Mouse (Mus musculus) embryonic facial prominence, embryonic 13.5 days (tissue): Measurements from ENCODE around the gene Ptprt. TPM values are rescaled to one million over a fixed set of nuclear protein-coding genes. Genes with fewer than 3 reads are reported as not detected.
"Not testable (repeated sequence)": the region's sequence is repeated elsewhere in the genome, so short reads cannot be mapped to it uniquely, and the experiment has no call there.

Experiments used
- ATAC-seq: fragments of 200-750 bp; cut with Nextera tagmentation; 2 replicates; pipeline ENCODE4 v1.8.0; 2017; ENCODE audit warnings: low read depth; ENCODE audit not compliant: insufficient number of reproducible peaks, insufficient read depth, low FRiP score, low TSS enrichment
- H3K27ac ChIP-seq: fragments of 300-500 bp; sonication (generic); 2 replicates; pipeline ENCODE4 v1.5.1; 2015; ENCODE audit warnings: moderate library complexity, mild to moderate bottlenecking, inconsistent platforms
- H3K27me3 ChIP-seq: fragments of 300-500 bp; sonication (generic); 2 replicates; pipeline ENCODE4 v1.6.1; 2015; ENCODE audit warnings: mild to moderate bottlenecking, inconsistent platforms
- H3K36me3 ChIP-seq: fragments of 300-500 bp; sonication (generic); 2 replicates; pipeline ENCODE4 v1.6.1; 2015; ENCODE audit warnings: mild to moderate bottlenecking, inconsistent platforms
- H3K4me1 ChIP-seq: fragments of 300-500 bp; sonication (generic); 2 replicates; pipeline ENCODE4 v1.6.1; 2015; ENCODE audit warnings: inconsistent platforms
- H3K4me2 ChIP-seq: fragments of 300-500 bp; sonication (generic); 2 replicates; pipeline ENCODE4 v1.6.1; 2015; ENCODE audit warnings: moderate library complexity, mild to moderate bottlenecking, inconsistent platforms
- H3K4me3 ChIP-seq: fragments of 300-500 bp; sonication (generic); 2 replicates; pipeline ENCODE4 v1.5.1; 2015; ENCODE audit warnings: mild to moderate bottlenecking, inconsistent platforms
- H3K9ac ChIP-seq: fragments of 300-500 bp; sonication (generic); 2 replicates; pipeline ENCODE4 v1.6.1; 2015; ENCODE audit warnings: mild to moderate bottlenecking, inconsistent platforms
- H3K9me3 ChIP-seq: fragments of 300-500 bp; sonication (generic); 2 replicates; pipeline ENCODE4 v1.6.1; 2016; ENCODE audit warnings: inconsistent platforms
- WGBS: fragments of 180-500 bp; shearing (Covaris S2); methylation state at CpG from one replicate; pipeline ENCODE4 v1.1.7; 2015; ENCODE audit warnings: mixed read lengths; 5-methylcytosine and 5-hydroxymethylcytosine counted together
- polyA plus RNA-seq: library from polyadenylated mRNA; unstranded; fragments of >200 nt; fragmentation: Nextera tagmentation; extraction: Ambion mirVana; gene quantifications from 2 replicates; pipeline ENCODE4 v1.2.1, GENCODE M21; 2015

Gene Ptprt
- polyA plus RNA-seq, 1 experiment from 2014 or later = 0.93 TPM

DNA sequence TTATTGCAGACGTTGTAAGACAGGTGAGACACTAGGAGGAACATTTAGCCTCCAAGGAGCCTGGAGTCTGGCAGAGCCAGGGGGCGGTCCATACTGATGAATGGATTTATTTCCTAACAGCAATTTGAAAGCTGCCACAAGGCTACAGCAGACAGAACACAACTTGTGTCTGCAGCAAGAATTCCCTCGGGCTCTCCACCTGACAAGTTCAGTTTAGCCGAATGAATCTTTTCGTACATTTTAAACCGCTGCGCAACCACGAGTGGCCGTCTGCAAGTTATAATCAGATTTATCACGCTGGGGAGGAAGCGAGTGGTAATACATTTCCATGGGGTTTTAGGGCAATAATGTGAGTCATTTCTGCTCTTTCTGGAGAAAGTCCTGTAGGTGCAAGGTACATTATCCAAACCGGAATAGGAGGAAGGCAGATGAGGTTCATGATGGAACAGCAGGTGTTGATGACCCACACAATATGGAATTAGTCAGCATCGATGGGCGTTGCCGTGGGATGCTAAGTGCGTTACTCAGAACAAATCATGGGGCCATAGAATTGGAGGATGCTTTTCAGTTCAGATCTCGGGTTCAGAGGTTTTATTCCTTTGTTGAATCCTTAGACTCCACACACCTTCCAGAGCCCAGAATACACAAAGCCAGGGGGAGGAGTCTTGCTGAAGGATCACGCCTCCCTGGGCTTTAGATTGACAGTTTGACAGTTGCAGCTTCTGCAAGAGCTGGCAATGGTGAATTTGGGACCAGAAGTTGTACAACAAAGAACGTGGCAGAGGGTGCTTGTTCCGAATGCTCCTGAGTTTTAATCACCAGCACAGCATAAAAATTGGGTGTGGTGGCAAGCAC lies 478.1 kb downstream of the Ptprt start:
- Histone ChIP-seq H3K36me3 (no peaks in the 10 kb centered on the region), H3K9me3 (no peaks in the 10 kb centered on the region), H3K4me3 (no peak overlapping the region), H3K9ac (no peak overlapping the region), H3K27ac (no peak overlapping the region), H3K4me1 (no peaks in the 10 kb centered on the region), H3K4me2 (no peak overlapping the region), H3K27me3 (no peaks in the 10 kb centered on the region)
- WGBS = 65% methylated on average over 20 of the region's 20 CpGs
- ATAC-seq = no peak

DNA sequence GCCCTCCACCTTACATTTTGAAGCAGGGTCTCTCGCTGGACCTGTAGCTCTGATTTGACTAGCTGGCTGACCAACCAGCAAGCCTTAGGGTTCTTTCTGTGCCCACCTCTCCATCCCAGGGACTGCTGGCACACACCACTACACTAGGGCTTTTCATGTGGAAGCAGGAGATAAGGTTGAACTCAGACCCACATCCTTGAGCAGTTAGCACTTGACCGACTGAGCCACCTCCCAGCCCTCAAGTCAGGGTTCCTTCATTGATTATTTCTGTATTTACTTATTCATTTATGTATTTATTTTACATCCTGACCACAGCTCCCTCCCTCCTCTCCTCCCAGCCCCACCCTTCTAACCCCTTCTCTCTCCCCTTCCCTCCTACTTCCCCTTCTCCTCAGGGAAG lies 479.1 kb downstream of the Ptprt start:
- Histone ChIP-seq H3K4me1 (no peaks in the 10 kb centered on the region), H3K4me3 (no peak overlapping the region), H3K27me3 (no peaks in the 10 kb centered on the region), H3K4me2 (no peak overlapping the region), H3K9me3 (no peaks in the 10 kb centered on the region), H3K27ac (no peak overlapping the region), H3K36me3 (no peaks in the 10 kb centered on the region), H3K9ac (no peak overlapping the region)
- ATAC-seq = no peak
- WGBS = 87% methylated on average over 2 of the region's 2 CpGs

DNA sequence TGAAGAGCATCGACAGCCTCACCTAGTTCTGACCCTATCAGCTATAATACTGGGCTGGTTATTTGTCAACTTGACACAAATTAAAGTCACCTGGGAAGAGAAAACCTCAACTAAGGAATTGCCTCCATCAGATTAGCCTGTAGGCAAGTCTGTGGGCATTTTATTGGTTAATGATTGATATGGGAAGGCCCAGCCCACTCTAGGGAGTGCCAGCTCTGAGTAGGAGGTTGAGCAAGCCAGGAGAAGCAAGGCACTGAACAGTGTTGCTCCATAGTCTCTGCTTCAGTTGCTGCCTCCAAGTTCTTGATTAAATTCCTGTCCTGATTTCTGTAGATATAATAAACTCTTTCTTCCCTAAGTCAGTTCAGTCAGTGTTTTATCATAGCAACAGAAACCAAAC lies 488.4 kb downstream of the Ptprt start:
- Histone ChIP-seq H3K9ac (no peak overlapping the region), H3K9me3 (no peaks in the 10 kb centered on the region), H3K27ac (no peak overlapping the region), H3K4me3 (no peak overlapping the region), H3K4me1 (no peaks in the 10 kb centered on the region), H3K4me2 (no peak overlapping the region), H3K36me3 (no peaks in the 10 kb centered on the region), H3K27me3 (no peaks in the 10 kb centered on the region)
- ATAC-seq = no peak
- 61% methylated on average over 1 of the region's 1 CpGs for WGBS

DNA sequence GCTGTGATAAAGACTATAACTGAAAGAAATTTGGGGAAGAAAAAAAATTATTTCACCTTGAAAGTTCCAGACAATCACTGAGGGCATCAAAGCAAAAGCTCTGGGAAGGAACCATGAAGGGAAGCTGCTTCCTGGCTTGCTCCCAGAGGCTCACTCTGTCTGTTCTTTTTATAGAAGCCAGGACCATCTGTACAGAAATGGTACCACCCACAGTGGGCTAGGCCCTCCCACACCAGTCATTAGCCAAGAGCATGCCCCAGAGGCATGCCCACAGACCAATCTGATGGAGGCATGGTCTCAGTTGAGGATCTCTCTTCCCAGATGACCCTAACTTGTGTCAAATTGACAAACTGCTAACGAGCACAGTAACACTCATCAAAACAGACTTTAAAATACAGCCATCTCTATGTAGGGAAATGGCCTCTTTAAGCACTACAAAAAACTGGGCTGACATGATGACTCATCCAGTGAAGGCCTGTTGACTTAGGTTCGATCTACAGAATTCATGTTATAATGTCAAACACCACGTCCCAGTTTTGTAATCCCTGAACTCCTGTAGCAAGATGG lies 519.0 kb downstream of the Ptprt start:
- Histone ChIP-seq H3K27ac (no peak overlapping the region), H3K9ac (no peak overlapping the region), H3K4me1 (no peaks in the 10 kb centered on the region), H3K9me3 (no peaks in the 10 kb centered on the region), H3K27me3 (no peaks in the 10 kb centered on the region), H3K36me3 (no peaks in the 10 kb centered on the region), H3K4me2 (no peak overlapping the region), H3K4me3 (no peak overlapping the region)
- no peak for ATAC-seq
- WGBS = 87% methylated on average over 3 of the region's 3 CpGs

DNA sequence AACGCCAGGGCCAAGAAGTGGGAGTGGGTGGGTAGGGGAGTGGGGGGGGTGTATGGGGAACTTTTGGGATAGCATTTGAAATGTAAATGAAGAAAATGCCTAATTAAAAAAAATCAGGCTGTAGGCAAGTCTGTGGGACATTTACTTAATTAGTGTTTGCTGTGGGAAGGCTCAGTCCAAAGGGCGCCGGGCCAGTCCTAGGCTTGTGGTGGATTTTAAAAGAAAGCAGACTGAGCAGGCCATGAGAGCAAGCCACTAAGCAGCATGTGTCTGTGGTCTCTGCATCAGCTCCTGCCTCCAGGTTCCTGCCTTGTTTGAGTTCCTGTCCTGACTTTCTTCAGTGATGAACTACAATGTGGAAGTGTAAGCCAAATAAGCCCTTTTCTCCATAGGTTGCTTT lies 524.8 kb downstream of the Ptprt start:
- H3K9ac ChIP-seq, H3K36me3 ChIP-seq, H3K4me2 ChIP-seq, H3K4me3 ChIP-seq, ATAC-seq, H3K27ac ChIP-seq, H3K9me3 ChIP-seq, H3K4me1 ChIP-seq, H3K27me3 ChIP-seq: not testable (repeated sequence)
- 88% methylated on average over 3 of the region's 3 CpGs for WGBS

DNA sequence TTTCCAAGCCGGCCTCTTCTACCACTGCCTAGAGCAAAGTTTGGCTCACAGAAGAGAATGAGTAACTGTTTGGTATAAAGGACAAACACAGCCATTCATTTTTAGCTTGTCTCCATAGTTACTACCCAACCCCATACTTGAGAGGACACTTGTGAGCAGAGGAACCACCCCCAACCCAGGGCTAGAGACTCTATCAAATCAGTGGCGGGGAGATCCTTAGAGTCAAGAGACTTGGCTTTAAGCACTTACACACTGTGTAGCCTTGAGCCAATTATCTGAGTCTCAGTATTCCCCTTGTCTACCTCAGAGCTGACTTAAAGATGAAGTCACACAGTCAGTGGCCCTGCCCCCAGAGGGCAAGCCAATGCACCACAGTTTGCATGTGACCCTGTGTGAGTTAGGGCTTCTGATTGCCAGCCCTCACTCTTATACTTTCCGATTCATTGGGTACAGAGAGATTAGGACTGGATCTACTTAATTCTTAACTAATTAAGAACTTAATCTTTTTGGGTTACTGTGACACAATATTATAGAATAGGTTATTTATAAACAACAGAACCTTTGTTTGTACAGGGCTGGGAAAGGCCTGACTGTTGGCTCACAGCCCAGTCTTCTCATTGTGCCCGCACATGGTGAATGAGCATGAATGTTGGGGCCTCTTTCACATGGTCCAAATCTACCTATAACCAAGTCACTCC lies 529.2 kb downstream of the Ptprt start:
- Histone ChIP-seq H3K9me3 (no peaks in the 10 kb centered on the region), H3K9ac (no peak overlapping the region), H3K36me3 (no peaks in the 10 kb centered on the region), H3K27ac (no peak overlapping the region), H3K4me1 (no peaks in the 10 kb centered on the region), H3K4me2 (no peak overlapping the region), H3K4me3 (no peak overlapping the region), H3K27me3 (no peaks in the 10 kb centered on the region)
- ATAC-seq = peak; percentile 62; the same call in 1 of the 2 replicates
- WGBS = 54% methylated on average over 4 of the region's 4 CpGs

DNA sequence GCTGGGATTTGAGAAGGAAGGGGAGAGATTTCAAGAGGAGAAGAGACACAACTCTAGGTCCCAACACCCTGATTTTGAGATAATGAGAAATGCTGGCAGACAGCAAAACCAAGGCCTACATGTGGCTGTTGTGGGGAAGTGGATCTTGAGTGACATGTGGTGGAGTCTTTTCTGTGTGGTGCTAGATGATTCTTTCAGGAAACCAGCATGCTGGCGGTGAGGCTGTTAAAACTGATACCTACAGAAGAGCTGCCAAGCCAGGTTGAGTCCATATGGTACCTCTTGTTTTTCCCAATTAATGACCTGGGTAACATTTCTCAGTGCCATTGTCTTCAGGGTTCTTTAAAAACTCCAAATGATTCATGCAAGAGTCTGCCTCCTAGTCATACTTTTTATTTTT lies 531.1 kb downstream of the Ptprt start:
- H3K4me2 ChIP-seq = no peak overlapping the region
- H3K27me3 ChIP-seq = no peaks in the 10 kb centered on the region
- no peaks in the 10 kb centered on the region for H3K9me3 ChIP-seq
- H3K4me1 ChIP-seq = no peaks in the 10 kb centered on the region
- no peak for ATAC-seq
- no peak overlapping the region for H3K4me3 ChIP-seq
- H3K27ac ChIP-seq = no peak overlapping the region
- 93% methylated on average over 1 of the region's 1 CpGs for WGBS
- H3K36me3 ChIP-seq = no peaks in the 10 kb centered on the region
- no peak overlapping the region for H3K9ac ChIP-seq

DNA sequence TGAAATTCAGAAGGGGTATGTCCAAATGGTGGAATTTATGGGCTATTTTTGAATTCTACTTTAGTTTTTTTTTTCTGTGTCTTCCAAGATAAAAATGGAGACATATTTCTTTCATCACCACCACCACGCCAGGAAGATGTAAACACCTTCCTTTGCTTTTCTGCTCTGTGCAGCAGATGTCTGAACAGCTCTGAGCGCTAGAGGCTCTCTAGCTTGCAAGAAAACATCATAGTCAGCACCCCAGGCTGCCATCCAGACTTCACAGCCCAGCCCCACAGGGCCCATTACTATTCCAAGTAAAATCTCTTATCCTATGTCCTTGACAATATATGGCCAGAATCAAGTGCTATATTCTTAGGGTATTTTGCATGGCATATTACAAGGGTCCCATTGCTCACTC lies 542.9 kb downstream of the Ptprt start:
- 63% methylated on average over 2 of the region's 2 CpGs for WGBS
- H3K9me3 ChIP-seq = no peaks in the 10 kb centered on the region
- H3K4me2 ChIP-seq = no peak overlapping the region
- H3K4me3 ChIP-seq = no peak overlapping the region
- no peaks in the 10 kb centered on the region for H3K36me3 ChIP-seq
- no peaks in the 10 kb centered on the region for H3K4me1 ChIP-seq
- no peak overlapping the region for H3K27ac ChIP-seq
- H3K9ac ChIP-seq = no peak overlapping the region
- H3K27me3 ChIP-seq = no peaks in the 10 kb centered on the region
- ATAC-seq = no peak

DNA sequence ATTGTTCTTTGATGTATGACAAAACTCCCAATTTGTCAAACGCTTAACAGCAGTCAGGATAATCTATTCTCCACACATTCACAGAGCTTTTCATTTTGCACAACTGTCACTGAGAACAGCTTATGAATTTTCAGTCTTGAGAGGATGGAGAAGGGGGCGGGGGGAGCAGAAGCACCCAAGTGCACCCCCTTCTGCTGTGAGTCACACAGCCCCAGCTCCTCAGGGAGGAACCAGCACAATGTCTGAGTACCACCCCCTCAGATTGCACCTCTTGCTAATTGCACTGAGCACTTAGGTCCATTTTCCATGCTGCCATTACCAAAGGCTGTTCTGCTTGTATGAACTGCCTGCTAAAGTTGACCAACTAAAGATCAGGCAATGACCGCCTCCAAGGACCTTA lies 578.6 kb downstream of the Ptprt start:
- H3K9ac ChIP-seq = no peak overlapping the region
- no peaks in the 10 kb centered on the region for H3K36me3 ChIP-seq
- no peaks in the 10 kb centered on the region for H3K9me3 ChIP-seq
- no peaks in the 10 kb centered on the region for H3K27me3 ChIP-seq
- no peak overlapping the region for H3K27ac ChIP-seq
- no peak overlapping the region for H3K4me3 ChIP-seq
- 83% methylated on average over 3 of the region's 3 CpGs for WGBS
- no peak overlapping the region for H3K4me2 ChIP-seq
- H3K4me1 ChIP-seq = peaks cover 8% of the 10 kb centered on the region; the same call in 1 of the 2 replicates
- no peak for ATAC-seq

DNA sequence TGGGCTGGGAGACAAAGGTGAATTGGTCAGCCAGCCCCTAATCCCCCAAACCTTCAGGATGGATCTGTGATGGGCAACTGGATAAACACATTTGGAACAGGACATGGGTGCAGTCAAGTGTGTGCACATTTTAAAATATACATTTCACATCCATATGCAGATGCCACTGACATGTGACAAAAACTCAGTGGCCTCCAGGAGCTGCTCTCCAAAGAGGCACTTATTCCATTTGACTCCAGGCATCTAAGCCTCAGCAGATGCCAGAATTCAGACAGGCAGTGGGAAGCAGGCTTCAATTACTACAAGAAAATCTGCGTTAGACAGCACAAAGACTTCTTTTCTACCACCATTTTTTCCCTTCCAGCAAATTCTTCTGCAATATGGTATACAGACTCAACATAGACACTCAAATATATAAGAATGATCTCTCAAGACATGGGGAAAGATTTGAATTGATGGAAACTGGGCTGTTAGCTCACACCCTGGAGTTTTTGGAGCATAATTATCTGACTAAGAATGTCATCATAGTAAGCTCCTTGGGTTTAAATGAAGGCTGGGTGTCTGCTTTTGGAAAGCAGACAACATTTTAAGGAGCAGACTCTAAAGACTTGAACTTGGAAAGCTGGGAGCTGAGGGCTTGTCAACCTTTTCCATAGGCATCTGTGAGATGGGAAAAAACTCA lies 580.1 kb downstream of the Ptprt start:
- H3K4me3 ChIP-seq = no peak overlapping the region
- H3K4me1 ChIP-seq = peaks cover 8% of the 10 kb centered on the region; the same call in 1 of the 2 replicates
- no peaks in the 10 kb centered on the region for H3K27me3 ChIP-seq
- H3K9ac ChIP-seq = no peak overlapping the region
- no peak overlapping the region for H3K4me2 ChIP-seq
- H3K36me3 ChIP-seq = no peaks in the 10 kb centered on the region
- no peak overlapping the region for H3K27ac ChIP-seq
- ATAC-seq = no peak
- H3K9me3 ChIP-seq = no peaks in the 10 kb centered on the region
- WGBS = 30% methylated on average over 1 of the region's 1 CpGs

DNA sequence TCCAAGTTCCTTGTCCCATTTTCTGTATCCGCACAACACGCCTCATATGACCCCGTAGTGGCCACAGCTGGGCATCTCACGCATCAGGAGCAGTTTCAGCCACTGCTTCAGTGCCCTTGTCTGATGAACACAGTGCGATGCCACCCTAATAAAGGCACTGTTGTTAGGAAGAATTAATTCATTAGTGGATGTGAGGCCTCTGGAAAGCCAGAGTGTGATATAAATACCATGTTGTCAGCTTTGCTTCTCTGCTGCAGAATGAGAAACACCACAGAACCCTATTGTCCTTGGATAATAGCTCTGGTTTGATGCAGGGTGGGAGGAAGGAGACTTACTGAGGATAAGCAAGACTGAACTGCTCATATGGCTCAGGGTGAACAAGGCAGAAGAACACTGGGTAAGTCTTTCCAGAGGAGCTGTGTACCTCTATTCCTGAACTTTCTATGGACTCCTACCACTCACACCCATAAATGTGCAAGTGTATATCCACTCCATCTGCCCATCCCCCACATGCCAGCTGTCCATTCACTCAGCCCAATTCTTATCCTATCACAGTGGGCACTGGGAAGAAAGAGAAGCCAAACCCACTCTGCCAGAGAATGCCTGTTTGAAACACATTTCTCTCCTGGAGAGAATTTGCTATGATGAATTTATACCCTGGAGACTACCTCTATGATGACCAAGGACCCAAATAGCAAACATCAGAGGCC lies 582.2 kb downstream of the Ptprt start:
- ATAC-seq = no peak
- Histone ChIP-seq H3K27ac (no peak overlapping the region), H3K4me3 (no peak overlapping the region), H3K9ac (no peak overlapping the region), H3K4me2 (no peak overlapping the region), H3K4me1 (peaks cover 8% of the 10 kb centered on the region; the same call in 1 of the 2 replicates), H3K36me3 (no peaks in the 10 kb centered on the region), H3K9me3 (no peaks in the 10 kb centered on the region), H3K27me3 (no peaks in the 10 kb centered on the region)
- WGBS = 93% methylated on average over 5 of the region's 5 CpGs
